Mouse (Mus musculus) lung, adult 2 months (tissue): ENCODE measurements around the gene Amacr.

Experiments
- CTCF ChIP-seq: fragments of 200-500 bp; IDR thresholded peaks from 2 replicates; pipeline ENCODE4 v1.5.1; 2011; ENCODE audit warnings: mild to moderate bottlenecking, low read length, control low read depth; ENCODE audit not compliant: insufficient read depth
- POLR2A ChIP-seq: fragments of 200-500 bp; IDR thresholded peaks from 2 replicates; pipeline ENCODE4 v1.6.1; 2011; ENCODE audit warnings: low read depth, mild to moderate bottlenecking, control low read depth, low read length, borderline replicate concordance; ENCODE audit errors: extremely low read depth

DNA sequence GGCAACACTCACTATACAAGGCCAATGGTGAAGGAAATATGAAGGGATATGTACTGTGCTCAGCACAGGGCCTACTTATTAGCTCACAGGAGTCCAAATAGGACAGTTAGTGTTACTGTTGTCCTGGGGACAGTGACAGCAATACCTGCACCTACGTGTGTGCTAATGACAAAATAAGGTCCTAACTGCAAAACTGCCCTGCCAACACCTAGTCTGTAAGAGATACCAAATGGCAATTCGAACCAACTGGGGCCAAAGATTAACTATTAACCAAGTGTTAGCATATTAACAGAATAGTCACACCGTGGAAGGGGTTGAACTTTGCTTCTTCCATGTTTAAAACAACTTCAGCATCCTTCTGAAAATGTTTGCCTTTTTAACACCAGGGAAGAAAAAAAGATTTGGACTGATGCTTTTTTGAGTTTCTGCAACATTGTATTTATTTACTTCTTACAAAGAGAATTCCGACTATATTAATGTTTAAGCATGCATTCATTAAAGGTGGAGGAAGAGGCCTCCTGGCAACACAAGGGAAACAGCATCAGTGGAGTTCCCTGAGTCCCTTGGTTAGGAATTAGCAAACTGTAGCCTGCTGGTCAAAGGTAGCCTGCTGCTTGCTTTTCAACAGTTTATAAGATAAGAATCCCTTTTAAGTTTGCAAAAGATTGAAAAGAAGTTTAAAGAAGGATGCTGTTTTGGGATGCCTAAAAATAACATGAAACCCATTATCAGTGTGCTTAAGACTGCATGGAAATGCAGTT lies 45.4 kb downstream of the Amacr start:
- TF ChIP-seq CTCF: no peak
- no peak for TF ChIP-seq POLR2A
